15 mouse cellular contexts compared by ENCODE assay signal in the genomic region with DNA sequence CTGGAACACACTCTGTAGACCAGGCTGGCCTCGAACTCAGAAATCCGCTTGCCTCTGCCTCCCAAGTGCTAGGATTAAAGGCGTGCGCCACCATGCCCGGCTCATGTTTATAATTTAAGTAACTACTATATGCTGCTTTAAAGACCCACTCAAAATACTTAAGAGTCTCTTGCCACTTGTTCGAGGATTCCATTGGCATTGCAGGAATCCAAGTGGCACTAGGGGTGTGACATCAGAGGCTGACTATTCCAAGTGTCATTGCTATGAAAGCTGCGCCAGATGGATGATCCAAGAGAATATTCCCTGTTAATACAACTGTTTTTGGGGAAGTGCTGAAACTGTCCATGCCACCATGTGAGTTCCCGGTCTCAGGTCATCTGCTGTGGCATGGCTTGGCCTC.
"Had no signal": no experiment of that assay in that cellular context is flagged by ENCODE, and none has a peak within 500 bp of the region (broad histone marks: within the 10 kb centered on the region; RNA-seq: fewer than 3 reads in every experiment).

No protein-coding gene starts in this region.

- H3K4me3 ChIP-seq: liver, embryonic 13.5 days; midbrain, embryonic 13.5 days; neural tube, embryonic 12.5 days; neural tube, embryonic 15.5 days; stomach, embryonic 15.5 days had no signal

- H3K4me1 ChIP-seq: liver, embryonic 13.5 days; stomach, embryonic 15.5 days had no signal

- H3K9me3 ChIP-seq: liver, embryonic 13.5 days; midbrain, embryonic 13.5 days; neural tube, embryonic 12.5 days; neural tube, embryonic 15.5 days; stomach, embryonic 15.5 days had no signal

- H3K36me3 ChIP-seq: liver, embryonic 13.5 days; midbrain, embryonic 13.5 days; neural tube, embryonic 12.5 days; neural tube, embryonic 15.5 days; stomach, embryonic 15.5 days had no signal

- H3K9ac ChIP-seq: liver, embryonic 13.5 days; midbrain, embryonic 13.5 days; neural tube, embryonic 12.5 days; neural tube, embryonic 15.5 days; stomach, embryonic 15.5 days had no signal

- ATAC-seq: intestine, postnatal 0 days; midbrain, embryonic 16.5 days had no signal

- H3K27ac ChIP-seq: kidney, postnatal 0 days; liver, embryonic 13.5 days; macrophage; midbrain, embryonic 13.5 days; neural tube, embryonic 12.5 days; neural tube, embryonic 15.5 days; stomach, embryonic 15.5 days had no signal

- DNase-seq: kidney, postnatal 25 days; layer of hippocampus, postnatal 36 days; liver, embryonic 13.5 days; right cerebral cortex, adult 18-20 months; right cerebral cortex, postnatal 14 days; right cerebral cortex, postnatal 4 days; thymus, postnatal 25 days had no signal

- H3K27me3 ChIP-seq: liver, embryonic 13.5 days; midbrain, embryonic 13.5 days; neural tube, embryonic 12.5 days; neural tube, embryonic 15.5 days; stomach, embryonic 15.5 days had no signal

- H3K4me2 ChIP-seq: liver, embryonic 13.5 days; midbrain, embryonic 13.5 days; neural tube, embryonic 12.5 days; neural tube, embryonic 15.5 days; stomach, embryonic 15.5 days had no signal
